Mouse (Mus musculus) cerebellum, adult 8-10 months (tissue): ENCODE results near the gene Epas1.

Experiments used
- DNase-seq: peaks from one replicate; pipeline ENCODE4 v3.0.0; 2022

Epas1 gene

GRCm38 (mm10) chr17:86795773-86796172 is 42.3 kb downstream of the Epas1 start:
- no peak for DNase-seq

- no peak for DNase-seq
These were observed 43.5 kb downstream of the Epas1 start for GRCm38 (mm10) chr17:86797031-86797430.

GRCm38 (mm10) chr17:86798460-86798859 is 45.0 kb downstream of the Epas1 start:
- no peak for DNase-seq

- DNase-seq = no peak
These were observed 45.5 kb downstream of the Epas1 start for GRCm38 (mm10) chr17:86798951-86799350.

- DNase-seq = no peak
These were observed 47.0 kb downstream of the Epas1 start for GRCm38 (mm10) chr17:86800535-86800934.

GRCm38 (mm10) chr17:86801213-86801815 is 47.8 kb downstream of the Epas1 start:
- no peak for DNase-seq

GRCm38 (mm10) chr17:86801876-86802275 is 48.4 kb downstream of the Epas1 start:
- DNase-seq = no peak

GRCm38 (mm10) chr17:86802351-86802985 is 49.0 kb downstream of the Epas1 start:
- no peak for DNase-seq

- no peak for DNase-seq
These were observed 49.6 kb downstream of the Epas1 start for GRCm38 (mm10) chr17:86803147-86803546.

GRCm38 (mm10) chr17:86803653-86804052 is 50.2 kb downstream of the Epas1 start:
- no peak for DNase-seq

GRCm38 (mm10) chr17:86812029-86812428 is 58.5 kb downstream of the Epas1 start:
- peak; percentile 11 for DNase-seq

- DNase-seq = no peak
These were observed 60.8 kb downstream of the Epas1 start for GRCm38 (mm10) chr17:86814320-86814719.

GRCm38 (mm10) chr17:86815016-86815865 is 61.7 kb downstream of the Epas1 start:
- DNase-seq = no peak

GRCm38 (mm10) chr17:86822017-86822737 is 68.7 kb downstream of the Epas1 start:
- DNase-seq = no peak

GRCm38 (mm10) chr17:86824502-86825162 is 71.1 kb downstream of the Epas1 start:
- DNase-seq = no peak

- DNase-seq = no peak
These were observed 71.8 kb downstream of the Epas1 start for GRCm38 (mm10) chr17:86825163-86825902.

GRCm38 (mm10) chr17:86826376-86826775 is 72.9 kb downstream of the Epas1 start:
- no peak for DNase-seq

- no peak for DNase-seq
These were observed 74.1 kb downstream of the Epas1 start for GRCm38 (mm10) chr17:86827391-86828165.

- DNase-seq = no peak
These were observed 75.0 kb downstream of the Epas1 start for GRCm38 (mm10) chr17:86828500-86828899.

GRCm38 (mm10) chr17:86829383-86830175 is 76.1 kb downstream of the Epas1 start:
- no peak for DNase-seq
